Comparison of ENCODE assay signal across 10 mouse cellular contexts in the genomic region with DNA sequence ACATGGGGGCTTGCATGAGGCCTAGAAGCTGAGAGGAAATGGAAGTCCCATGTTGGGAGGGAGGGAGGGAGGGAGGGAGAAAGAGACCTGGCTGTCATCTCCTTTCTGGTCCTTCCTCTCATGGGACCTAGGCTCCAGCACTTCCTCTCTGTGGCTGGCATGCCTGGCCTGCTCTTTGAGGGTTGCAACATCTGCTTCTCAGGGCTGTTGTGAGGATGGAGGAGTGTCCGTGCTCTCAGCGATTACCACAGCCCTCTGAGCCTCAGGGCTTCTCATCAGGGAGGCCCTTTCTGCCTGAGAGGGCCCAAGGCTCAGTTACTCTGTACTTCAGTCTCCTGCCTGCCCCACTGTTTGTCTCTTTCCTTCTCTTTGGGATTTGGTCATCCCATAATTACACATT. TPM values are rescaled to one million over a fixed set of nuclear protein-coding genes. Genes with fewer than 3 reads are reported as not detected.
A peak's percentile ranks its signal among the peaks of the same experiment; 100 is the strongest.
DNase-seq lines count a peak whose midpoint lies in the region; ATAC-seq lines count a peak whose summit lies in the region.
"Had no signal": no experiment of that assay in that cellular context is flagged by ENCODE, and none has a peak within 500 bp of the region (broad histone marks: within the 10 kb centered on the region; RNA-seq: fewer than 3 reads in every experiment).

No protein-coding gene starts in this region.

- H3K9ac ChIP-seq in kidney, embryonic 15.5 days: no peak overlapping the region
- H3K9ac ChIP-seq in forebrain, embryonic 13.5 days: no peak overlapping the region
- H3K9ac ChIP-seq: hindbrain, embryonic 15.5 days had no signal

- H3K36me3 ChIP-seq in kidney, embryonic 15.5 days: no peaks in the 10 kb centered on the region
- H3K36me3 ChIP-seq in forebrain, embryonic 13.5 days (ENCODE audit: poor library complexity, severe bottlenecking): no peaks in the 10 kb centered on the region
- H3K36me3 ChIP-seq: hindbrain, embryonic 15.5 days had no signal

- no peak overlapping the region for H3K4me3 ChIP-seq in kidney, embryonic 15.5 days (replicated peaks)
- H3K4me3 ChIP-seq in forebrain, embryonic 13.5 days: no peak overlapping the region
- H3K4me3 ChIP-seq: hindbrain, embryonic 15.5 days had no signal

- no peak overlapping the region for H3K4me2 ChIP-seq in kidney, embryonic 15.5 days
- H3K4me2 ChIP-seq in forebrain, embryonic 13.5 days: no peak overlapping the region
- H3K4me2 ChIP-seq: hindbrain, embryonic 15.5 days had no signal

- no peak for DNase-seq in kidney, postnatal 25 days
- DNase-seq in NIH3T3 (ENCODE audit: low read depth): peak; percentile 13
- DNase-seq in liver: peak; percentile 31
- no peak for DNase-seq in thymus, postnatal 4 days
- DNase-seq: cerebellum, adult 11-12 months had no signal

- no peaks in the 10 kb centered on the region for H3K27me3 ChIP-seq in kidney, embryonic 15.5 days
- no peaks in the 10 kb centered on the region for H3K27me3 ChIP-seq in forebrain, embryonic 13.5 days
- H3K27me3 ChIP-seq: hindbrain, embryonic 15.5 days had no signal

- peaks cover 7% of the 10 kb centered on the region; the same call in 1 of the 2 replicates for H3K4me1 ChIP-seq in kidney, embryonic 15.5 days
- H3K4me1 ChIP-seq in forebrain, embryonic 13.5 days: no peaks in the 10 kb centered on the region
- H3K4me1 ChIP-seq: hindbrain, embryonic 15.5 days had no signal

- WGBS in kidney, embryonic 15.5 days: 8% methylated on average over 2 of the region's 2 CpGs
- WGBS in forebrain, embryonic 13.5 days: 67% methylated on average over 2 of the region's 2 CpGs

- no peak overlapping the region for H3K27ac ChIP-seq in kidney, embryonic 15.5 days
- no peak overlapping the region for H3K27ac ChIP-seq in forebrain, embryonic 13.5 days
- H3K27ac ChIP-seq: hindbrain, embryonic 15.5 days had no signal

- peak; percentile 36; the same call in 1 of the 2 replicates for ATAC-seq in kidney, embryonic 15.5 days (replicated peaks; ENCODE audit: low FRiP score)
- ATAC-seq in megakaryocyte progenitor cell, adult 5-6 weeks (replicated peaks; ENCODE audit: poor library complexity): peak; percentile 96
- no peak for ATAC-seq in forebrain, embryonic 13.5 days
- ATAC-seq in inflammation-experienced regulatory T-cells, adult 6 months: no peak

- no peaks in the 10 kb centered on the region for H3K9me3 ChIP-seq in kidney, embryonic 15.5 days (replicated peaks)
- no peaks in the 10 kb centered on the region for H3K9me3 ChIP-seq in forebrain, embryonic 13.5 days (replicated peaks)
- H3K9me3 ChIP-seq: hindbrain, embryonic 15.5 days had no signal

RNA-seq across cellular contexts. Expression of gene Plcg2, which starts 28.1 kb away (rescaled TPM):
- 5.1 and 6.0 TPM in 2 replicates for polyA plus RNA-seq in kidney, embryonic 15.5 days (2015; fragmentation: Nextera tagmentation; extraction: Ambion mirVana)
- total RNA-seq in megakaryocyte progenitor cell, adult 5-6 weeks (2015): 47.8 and 52.7 TPM in 2 replicates
- total RNA-seq in megakaryocyte progenitor cell, adult 5-6 weeks (2017): 72.8 and 72.9 TPM in 2 replicates
- polyA plus RNA-seq in forebrain, embryonic 13.5 days (2015; fragmentation: Nextera tagmentation; extraction: Ambion mirVana): 0.84 and 1.0 TPM in 2 replicates
- under 1 TPM; 0.11 to 0.40 (median 0.21) TPM for polyA plus RNA-seq in inflammation-experienced regulatory T-cells, adult 6 months (2017; shearing (Covaris generic))

Comparison
In these comparisons a context has a peak if more than half of its experiments do, and no peak if none do; other contexts are left out.
1. ATAC-seq: peak in kidney, embryonic 15.5 days (single experiment) and megakaryocyte progenitor cell, adult 5-6 weeks (single experiment); none in forebrain, embryonic 13.5 days (single experiment) and inflammation-experienced regulatory T-cells, adult 6 months (single experiment).
2. DNase-seq: peak in NIH3T3 (single experiment) and liver (single experiment); none in kidney, postnatal 25 days (0 of 2) and thymus, postnatal 4 days (single experiment).